Comparison of ENCODE assay signal across 8 mouse cellular contexts in the genomic region with DNA sequence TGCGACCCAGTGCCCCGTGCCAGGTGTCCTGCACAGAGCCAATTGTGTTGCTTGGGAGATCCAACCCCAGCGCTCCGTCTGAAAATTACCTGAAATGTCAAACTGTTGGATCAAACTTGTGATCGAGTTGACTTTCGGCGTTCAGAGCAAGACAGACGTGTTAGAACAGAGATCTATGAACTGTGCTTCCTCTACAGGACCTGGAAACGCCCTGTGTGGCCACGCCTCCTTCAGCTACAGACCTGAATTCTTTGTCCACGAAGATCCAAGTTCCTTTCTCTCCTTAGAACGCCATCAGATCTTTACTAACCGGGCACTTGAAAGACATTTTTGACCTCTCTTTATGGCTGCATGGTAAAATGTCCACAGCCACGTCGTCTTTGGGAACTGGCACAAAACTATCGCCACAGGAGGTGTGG. TPM values are rescaled to one million over a fixed set of nuclear protein-coding genes. Genes with fewer than 3 reads are reported as not detected.
DNase-seq lines count a peak whose midpoint lies in the region; ATAC-seq and TF ChIP-seq lines count a peak whose summit lies in the region.

Gene Osmr, minus strand, starts transcription at position 369 of the 419 bp plus-strand sequence.

- TF ChIP-seq CTCF in liver, adult 2 months (IDR thresholded peaks at IDR 0.05; ENCODE audit: low read depth, low read length) = no peak

- H3K4me1 ChIP-seq in liver, adult 2 months (ENCODE audit: control insufficient read depth, insufficient read depth, low read length) = peaks cover 4% of the 10 kb centered on the region; the same call in 1 of the 2 replicates
- H3K4me1 ChIP-seq in embryonic facial prominence, embryonic 14.5 days (ENCODE audit: control insufficient read depth, insufficient read depth, low read length) = 0 out of 2 replicates have a peak, but pooled peaks cover 3% of the 10 kb centered on the region
- peaks cover 6% of the 10 kb centered on the region; the same call in 1 of the 2 replicates for H3K4me1 ChIP-seq in intestine, embryonic 16.5 days (ENCODE audit: control insufficient read depth, insufficient read depth, low read length)
- H3K4me1 ChIP-seq in midbrain, embryonic 12.5 days = peaks cover 11% of the 10 kb centered on the region; the same call in 1 of the 2 replicates

- H3K4me2 ChIP-seq in embryonic facial prominence, embryonic 14.5 days (ENCODE audit: low read depth, low read length) = peak within 1 kb of the TSS; percentile 84
- H3K4me2 ChIP-seq in intestine, embryonic 16.5 days (ENCODE audit: low read depth, low read length) = peak within 1 kb of the TSS; percentile 89
- peak within 1 kb of the TSS; percentile 59 for H3K4me2 ChIP-seq in midbrain, embryonic 12.5 days (replicated peaks)

- ATAC-seq in embryonic facial prominence, embryonic 14.5 days (ENCODE audit: low read depth) = no peak
- peak; percentile 75 for ATAC-seq in intestine, embryonic 16.5 days
- peak; percentile 30; the same call in 1 of the 2 replicates for ATAC-seq in midbrain, embryonic 12.5 days (ENCODE audit: low FRiP score, low read depth)
- no peak for ATAC-seq in monocyte, adult 5-6 weeks (replicated peaks; ENCODE audit: insufficient number of reproducible peaks, low FRiP score, low TSS enrichment, poor library complexity, severe bottlenecking)

- peak within 1 kb of the TSS; percentile 59 for H3K27ac ChIP-seq in liver, adult 2 months (replicated peaks; ENCODE audit: insufficient read depth, low read depth, low read length)
- no peak within 1 kb of the TSS for H3K27ac ChIP-seq in embryonic facial prominence, embryonic 14.5 days (replicated peaks; ENCODE audit: low read depth, low read length)
- no peak within 1 kb of the TSS for H3K27ac ChIP-seq in intestine, embryonic 16.5 days (ENCODE audit: low read length)
- H3K27ac ChIP-seq in midbrain, embryonic 12.5 days (replicated peaks) = no peak within 1 kb of the TSS

- H3K4me3 ChIP-seq in liver, adult 2 months (ENCODE audit: insufficient read depth, low read depth, low read length) = peak within 1 kb of the TSS; percentile 72
- peak within 1 kb of the TSS; percentile 44 for H3K4me3 ChIP-seq in embryonic facial prominence, embryonic 14.5 days (ENCODE audit: low read depth, low read length)
- peak within 1 kb of the TSS; percentile 51 for H3K4me3 ChIP-seq in intestine, embryonic 16.5 days (ENCODE audit: low read length)
- H3K4me3 ChIP-seq in midbrain, embryonic 12.5 days = peak within 1 kb of the TSS; percentile 39

- H3K9me3 ChIP-seq in embryonic facial prominence, embryonic 14.5 days (ENCODE audit: control insufficient read depth, low read length) = no peaks in the 10 kb centered on the region
- no peaks in the 10 kb centered on the region for H3K9me3 ChIP-seq in intestine, embryonic 16.5 days (ENCODE audit: control insufficient read depth, low read length)
- no peaks in the 10 kb centered on the region for H3K9me3 ChIP-seq in midbrain, embryonic 12.5 days

- no peak for DNase-seq in liver, adult 2 months (ENCODE audit: extremely low read depth, low read depth, low spot score)
- DNase-seq in liver = no peak
- DNase-seq in embryonic facial prominence, embryonic 14.5 days (ENCODE audit: low spot score) = peak; percentile 55
- no peak for DNase-seq in layer of hippocampus, adult 9-10 months (ENCODE audit: low spot score)
- no peak for DNase-seq in frontal cortex, postnatal 25 days (ENCODE audit: low spot score in 2 of 2)

- peak within 1 kb of the TSS; percentile 68 for H3K9ac ChIP-seq in liver, adult 2 months (ENCODE audit: low read depth, low read length)
- peak within 1 kb of the TSS; percentile 53 for H3K9ac ChIP-seq in embryonic facial prominence, embryonic 14.5 days (ENCODE audit: low read depth, low read length)
- H3K9ac ChIP-seq in intestine, embryonic 16.5 days (ENCODE audit: low read depth, low read length) = peak within 1 kb of the TSS; percentile 60
- peak within 1 kb of the TSS; percentile 46 for H3K9ac ChIP-seq in midbrain, embryonic 12.5 days (replicated peaks)

- no peaks in the 10 kb centered on the region for H3K36me3 ChIP-seq in liver, adult 2 months (ENCODE audit: control insufficient read depth, insufficient read depth, low read length)
- no peaks in the 10 kb centered on the region for H3K36me3 ChIP-seq in embryonic facial prominence, embryonic 14.5 days (ENCODE audit: control insufficient read depth, insufficient read depth, low read length)
- no peaks in the 10 kb centered on the region for H3K36me3 ChIP-seq in intestine, embryonic 16.5 days (ENCODE audit: control insufficient read depth, insufficient read depth, low read length)
- no peaks in the 10 kb centered on the region for H3K36me3 ChIP-seq in midbrain, embryonic 12.5 days

- no peak for TF ChIP-seq POLR2A in liver, adult 2 months (IDR thresholded peaks at IDR 0.05; ENCODE audit: extremely low read depth, insufficient read depth, low read length)

- H3K79me2 ChIP-seq in liver, adult 2 months (ENCODE audit: control insufficient read depth, insufficient read depth, low read length) = no peaks in the 10 kb centered on the region

- 0 out of 2 replicates have a peak, but pooled peaks cover 6% of the 10 kb centered on the region for H3K27me3 ChIP-seq in liver, adult 2 months (ENCODE audit: control insufficient read depth, insufficient read depth, low read length)
- H3K27me3 ChIP-seq in embryonic facial prominence, embryonic 14.5 days (replicated peaks; ENCODE audit: control insufficient read depth, insufficient read depth, low read length) = peaks cover 26% of the 10 kb centered on the region
- H3K27me3 ChIP-seq in intestine, embryonic 16.5 days (replicated peaks; ENCODE audit: control insufficient read depth, insufficient read depth, low read length) = no peaks in the 10 kb centered on the region; the same call in none of the 2 replicates
- peaks cover 57% of the 10 kb centered on the region for H3K27me3 ChIP-seq in midbrain, embryonic 12.5 days

- WGBS in liver, adult 2 months = 10% methylated on average over 16 of the region's 16 CpGs
- 5% methylated on average over 16 of the region's 16 CpGs for WGBS in embryonic facial prominence, embryonic 14.5 days
- 7% methylated on average over 16 of the region's 16 CpGs for WGBS in intestine, embryonic 16.5 days
- WGBS in midbrain, embryonic 12.5 days = 7% methylated on average over 16 of the region's 16 CpGs

RNA-seq across cellular contexts. Expression of gene Osmr, which starts in this region (rescaled TPM):
- total RNA-seq in liver, adult 2 months (2014; rRNA removed) = 4.8 and 6.4 TPM in 2 replicates
- polyA plus RNA-seq in liver, adult 2 months (2012; rRNA removed) = 0.41 and 0.69 TPM in 2 replicates
- polyA plus RNA-seq in embryonic facial prominence, embryonic 14.5 days (2014; fragmentation: Nextera tagmentation; extraction: Ambion mirVana) = 1.5 and 1.9 TPM in 2 replicates
- polyA plus RNA-seq in intestine, embryonic 16.5 days (2015; fragmentation: Nextera tagmentation; extraction: Ambion mirVana) = 1.2 and 1.6 TPM in 2 replicates
- polyA plus RNA-seq in midbrain, embryonic 12.5 days (2016; fragmentation: Nextera tagmentation; extraction: Ambion mirVana) = 0.70 and 0.80 TPM in 2 replicates
- not detected in 3 replicates for total RNA-seq in monocyte, adult 5-6 weeks (2017)

Comparison
In these comparisons a context has a peak if more than half of its experiments do, and no peak if none do; other contexts are left out.
1. Peak in ATAC-seq, H3K4me3 ChIP-seq, H3K9ac ChIP-seq and H3K4me2 ChIP-seq in midbrain, embryonic 12.5 days; RNA of the gene not detected or under 1 TPM.